Mouse (Mus musculus): ENCODE measurements at regions not wholly inside any gene's neighbourhood (a gene's known extent, or its start where the extent isn't known, plus 50 kb on each side); places are given as distances from the start of the nearest gene placed in this dataset.
A peak's percentile ranks its signal among the peaks of the same experiment; 100 is the strongest.

DNA sequence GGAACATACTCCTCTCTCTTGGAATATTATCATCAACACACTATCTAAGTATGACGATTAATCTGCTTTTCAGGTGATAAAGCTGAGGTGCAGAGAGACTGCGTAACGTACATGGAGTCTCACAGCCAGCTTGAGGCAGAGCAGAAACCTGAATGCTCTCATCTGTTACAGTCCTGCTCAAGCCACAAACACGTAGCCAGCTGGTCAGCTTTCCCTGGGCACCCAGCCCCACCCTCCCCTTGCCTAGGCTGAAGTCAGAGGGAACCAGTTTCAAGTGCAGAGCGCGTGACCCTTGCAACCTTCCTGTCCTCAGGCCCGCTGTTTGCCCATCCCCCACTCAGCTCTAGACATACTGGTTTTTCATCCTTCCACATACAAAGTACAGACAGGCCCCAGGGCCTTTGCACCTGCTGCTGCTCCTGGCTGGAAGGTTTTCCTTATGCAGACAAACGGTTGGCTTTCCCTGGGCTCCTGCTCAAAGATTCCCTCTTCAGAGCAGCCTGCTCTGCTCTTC lies 108.9 kb downstream of the Vegfa start:
- no peak overlapping the region for H3K4me2 ChIP-seq (ENCODE audit: low read depth, low read length)
- no peak overlapping the region for H3K9ac ChIP-seq (ENCODE audit: low read depth, low read length)
- 60% methylated on average over 8 of the region's 8 CpGs for WGBS (ENCODE audit: insufficient replicate concordance)
- no peak overlapping the region for H3K27ac ChIP-seq (ENCODE audit: low read length)
- peaks cover 3% of the 10 kb centered on the region for H3K4me1 ChIP-seq (ENCODE audit: control insufficient read depth, low read depth, low read length)
- H3K27me3 ChIP-seq (ENCODE audit: control insufficient read depth, insufficient read depth, low read depth, low read length), result no peaks in the 10 kb centered on the region
- ATAC-seq (ENCODE audit: low read depth), result no peak
- no peaks in the 10 kb centered on the region for H3K36me3 ChIP-seq (ENCODE audit: control insufficient read depth, insufficient read depth)
- no peak overlapping the region for H3K4me3 ChIP-seq (ENCODE audit: low read depth, low read length)
- H3K9me3 ChIP-seq (replicated peaks; ENCODE audit: control insufficient read depth, low read length), result no peaks in the 10 kb centered on the region

DNA sequence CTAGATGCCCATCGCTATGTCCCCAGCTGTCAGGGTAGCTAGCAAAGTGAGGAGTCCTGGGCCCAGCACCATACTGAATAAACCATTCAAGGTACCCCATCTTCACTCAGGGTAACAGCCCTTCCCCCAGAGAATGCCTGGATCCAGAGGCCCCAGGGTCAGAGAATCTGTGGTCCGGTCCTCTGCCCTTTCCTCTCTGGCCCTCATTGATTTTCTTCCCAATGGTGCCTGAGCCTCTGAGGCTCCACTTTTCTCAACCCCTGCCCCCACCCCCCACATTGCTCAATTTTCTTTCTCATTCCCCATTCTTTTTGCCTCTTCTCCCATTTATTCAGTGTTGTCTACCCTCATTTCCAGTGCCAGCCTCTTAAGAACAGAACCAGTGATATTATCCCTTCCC lies 114.5 kb downstream of the Vegfa start:
- Histone ChIP-seq H3K4me1 (ENCODE audit: control insufficient read depth, low read depth, low read length) (peaks cover 3% of the 10 kb centered on the region), H3K9me3 (replicated peaks; ENCODE audit: control insufficient read depth, low read length) (no peaks in the 10 kb centered on the region), H3K27me3 (ENCODE audit: control insufficient read depth, insufficient read depth, low read depth, low read length) (no peaks in the 10 kb centered on the region), H3K4me2 (ENCODE audit: low read depth, low read length) (no peak overlapping the region), H3K9ac (ENCODE audit: low read depth, low read length) (no peak overlapping the region), H3K36me3 (ENCODE audit: control insufficient read depth, insufficient read depth) (no peaks in the 10 kb centered on the region), H3K4me3 (ENCODE audit: low read depth, low read length) (no peak overlapping the region), H3K27ac (ENCODE audit: low read length) (no peak overlapping the region)
- ATAC-seq (ENCODE audit: low read depth), result peak; percentile 48; the same call in 1 of the 2 replicates
- WGBS (ENCODE audit: insufficient replicate concordance), result 69% methylated on average over 2 of the region's 2 CpGs

DNA sequence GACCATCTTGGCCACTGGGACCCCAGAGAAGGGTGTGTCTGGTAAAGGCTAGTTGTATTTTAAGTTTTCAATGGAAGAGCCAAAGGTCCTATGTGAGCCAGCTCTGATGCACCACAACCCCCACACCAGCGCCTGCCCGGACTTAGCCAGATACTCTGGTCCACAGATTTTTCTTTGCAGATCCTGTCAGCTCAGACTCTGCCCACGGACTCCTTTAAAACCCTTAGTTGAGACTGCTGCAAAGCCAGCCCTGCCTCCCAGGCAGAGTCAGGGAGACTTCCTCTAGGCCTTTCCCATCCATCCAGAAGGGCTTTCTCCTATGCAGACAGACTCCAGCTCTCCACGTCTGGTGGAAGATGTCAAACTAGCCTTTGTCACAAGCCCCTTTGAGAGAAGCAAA lies 115.2 kb downstream of the Vegfa start:
- H3K4me2 ChIP-seq (ENCODE audit: low read depth, low read length), result no peak overlapping the region
- H3K4me3 ChIP-seq (ENCODE audit: low read depth, low read length), result no peak overlapping the region
- peaks cover 3% of the 10 kb centered on the region for H3K4me1 ChIP-seq (ENCODE audit: control insufficient read depth, low read depth, low read length)
- H3K36me3 ChIP-seq (ENCODE audit: control insufficient read depth, insufficient read depth), result no peaks in the 10 kb centered on the region
- ATAC-seq (ENCODE audit: low read depth), result no peak
- 59% methylated on average over 4 of the region's 4 CpGs for WGBS (ENCODE audit: insufficient replicate concordance)
- H3K9me3 ChIP-seq (replicated peaks; ENCODE audit: control insufficient read depth, low read length), result no peaks in the 10 kb centered on the region
- H3K27ac ChIP-seq (ENCODE audit: low read length), result no peak overlapping the region
- H3K9ac ChIP-seq (ENCODE audit: low read depth, low read length), result no peak overlapping the region
- H3K27me3 ChIP-seq (ENCODE audit: control insufficient read depth, insufficient read depth, low read depth, low read length), result no peaks in the 10 kb centered on the region

GRCm38 (mm10) chr17:45914706-45915240 lies 117.4 kb downstream of the Vegfa start:
- Histone ChIP-seq H3K9ac (ENCODE audit: low read depth, low read length) (no peak overlapping the region), H3K4me1 (ENCODE audit: control insufficient read depth, low read depth, low read length) (no peaks in the 10 kb centered on the region; the same call in 1 of the 2 replicates), H3K4me3 (ENCODE audit: low read depth, low read length) (no peak overlapping the region), H3K27me3 (ENCODE audit: control insufficient read depth, insufficient read depth, low read depth, low read length) (no peaks in the 10 kb centered on the region), H3K4me2 (ENCODE audit: low read depth, low read length) (no peak overlapping the region), H3K27ac (ENCODE audit: low read length) (no peak overlapping the region), H3K9me3 (replicated peaks; ENCODE audit: control insufficient read depth, low read length) (no peaks in the 10 kb centered on the region), H3K36me3 (ENCODE audit: control insufficient read depth, insufficient read depth) (no peaks in the 10 kb centered on the region)
- WGBS (ENCODE audit: insufficient replicate concordance), result 69% methylated on average over 9 of the region's 9 CpGs
- ATAC-seq (ENCODE audit: low read depth), result peak; percentile 66

DNA sequence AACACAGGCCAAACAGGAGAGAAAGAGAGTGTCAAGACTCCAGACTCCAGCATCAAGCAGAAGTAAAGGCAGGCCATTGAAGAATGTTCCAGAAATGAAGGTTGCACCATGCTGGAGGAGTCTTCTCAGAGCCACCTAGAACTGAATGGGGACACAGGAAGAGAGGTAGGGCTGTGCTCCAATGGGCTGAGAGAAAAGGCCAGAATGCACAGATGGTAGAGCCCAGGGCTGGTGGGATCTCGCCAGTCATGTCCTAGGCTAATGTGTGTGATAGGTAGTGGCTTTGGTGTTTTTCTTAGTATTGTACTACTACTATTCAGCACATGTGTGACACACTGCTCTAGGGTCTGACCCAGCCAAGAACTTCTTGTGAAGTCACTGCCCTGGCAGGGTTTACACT lies 117.9 kb downstream of the Vegfa start:
- H3K4me3 ChIP-seq (ENCODE audit: low read depth, low read length), result no peak overlapping the region
- no peaks in the 10 kb centered on the region for H3K36me3 ChIP-seq (ENCODE audit: control insufficient read depth, insufficient read depth)
- no peak for ATAC-seq (ENCODE audit: low read depth)
- no peaks in the 10 kb centered on the region for H3K27me3 ChIP-seq (ENCODE audit: control insufficient read depth, insufficient read depth, low read depth, low read length)
- H3K4me2 ChIP-seq (ENCODE audit: low read depth, low read length), result no peak overlapping the region
- WGBS (ENCODE audit: insufficient replicate concordance), result 38% methylated on average over 1 of the region's 1 CpGs
- H3K4me1 ChIP-seq (ENCODE audit: control insufficient read depth, low read depth, low read length), result no peaks in the 10 kb centered on the region; the same call in 1 of the 2 replicates
- H3K9ac ChIP-seq (ENCODE audit: low read depth, low read length), result no peak overlapping the region
- H3K27ac ChIP-seq (ENCODE audit: low read length), result no peak overlapping the region
- H3K9me3 ChIP-seq (replicated peaks; ENCODE audit: control insufficient read depth, low read length), result no peaks in the 10 kb centered on the region

- no peak overlapping the region for H3K9ac ChIP-seq (ENCODE audit: low read depth, low read length)
- 58% methylated on average over 4 of the region's 4 CpGs for WGBS (ENCODE audit: insufficient replicate concordance)
- no peak overlapping the region for H3K4me2 ChIP-seq (ENCODE audit: low read depth, low read length)
- H3K27ac ChIP-seq (ENCODE audit: low read length), result no peak overlapping the region
- H3K4me3 ChIP-seq (ENCODE audit: low read depth, low read length), result no peak overlapping the region
- no peaks in the 10 kb centered on the region for H3K36me3 ChIP-seq (ENCODE audit: control insufficient read depth, insufficient read depth)
- H3K27me3 ChIP-seq (ENCODE audit: control insufficient read depth, insufficient read depth, low read depth, low read length), result no peaks in the 10 kb centered on the region
- no peaks in the 10 kb centered on the region for H3K9me3 ChIP-seq (replicated peaks; ENCODE audit: control insufficient read depth, low read length)
- H3K4me1 ChIP-seq (ENCODE audit: control insufficient read depth, low read depth, low read length), result no peaks in the 10 kb centered on the region; the same call in 1 of the 2 replicates
- no peak for ATAC-seq (ENCODE audit: low read depth)
Observed at GRCm38 (mm10) chr17:45913671-45914070, 118.5 kb downstream of the Vegfa start.

GRCm38 (mm10) chr17:45912165-45912564 lies 120.0 kb downstream of the Vegfa start:
- Histone ChIP-seq H3K4me1 (ENCODE audit: control insufficient read depth, low read depth, low read length) (no peaks in the 10 kb centered on the region; the same call in 1 of the 2 replicates), H3K27ac (ENCODE audit: low read length) (no peak overlapping the region), H3K4me2 (ENCODE audit: low read depth, low read length) (no peak overlapping the region), H3K27me3 (ENCODE audit: control insufficient read depth, insufficient read depth, low read depth, low read length) (no peaks in the 10 kb centered on the region), H3K9me3 (replicated peaks; ENCODE audit: control insufficient read depth, low read length) (no peaks in the 10 kb centered on the region), H3K9ac (ENCODE audit: low read depth, low read length) (no peak overlapping the region), H3K36me3 (ENCODE audit: control insufficient read depth, insufficient read depth) (no peaks in the 10 kb centered on the region), H3K4me3 (ENCODE audit: low read depth, low read length) (no peak overlapping the region)
- 70% methylated on average over 3 of the region's 3 CpGs for WGBS (ENCODE audit: insufficient replicate concordance)
- no peak for ATAC-seq (ENCODE audit: low read depth)

DNA sequence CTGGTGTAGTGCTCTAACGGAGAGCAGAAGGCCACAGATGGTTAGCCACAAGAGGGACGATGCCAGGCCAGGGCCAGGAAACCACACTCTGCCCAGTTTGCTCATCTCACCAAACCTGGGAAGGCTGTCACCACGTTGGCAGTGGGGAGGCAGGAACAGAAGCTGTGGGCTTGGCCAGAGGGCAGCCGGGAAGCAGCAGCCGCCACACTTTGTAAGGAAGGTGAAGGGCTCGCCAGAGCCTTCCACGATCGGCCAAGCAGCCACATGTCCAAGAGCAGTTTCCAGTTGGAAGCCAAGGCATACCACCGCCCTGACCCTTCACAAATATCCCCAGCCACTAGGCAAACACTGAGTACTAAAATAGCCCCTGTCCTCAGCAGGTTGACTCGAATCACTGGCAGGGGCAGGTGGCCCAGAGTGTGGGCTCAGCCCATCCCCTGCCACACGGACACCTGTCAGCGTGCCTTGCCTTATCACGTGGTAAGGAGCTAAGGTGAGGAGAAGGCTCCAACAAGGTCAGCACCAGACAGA lies 120.9 kb downstream of the Vegfa start:
- ATAC-seq (ENCODE audit: low read depth), result no peak
- no peak overlapping the region for H3K4me2 ChIP-seq (ENCODE audit: low read depth, low read length)

DNA sequence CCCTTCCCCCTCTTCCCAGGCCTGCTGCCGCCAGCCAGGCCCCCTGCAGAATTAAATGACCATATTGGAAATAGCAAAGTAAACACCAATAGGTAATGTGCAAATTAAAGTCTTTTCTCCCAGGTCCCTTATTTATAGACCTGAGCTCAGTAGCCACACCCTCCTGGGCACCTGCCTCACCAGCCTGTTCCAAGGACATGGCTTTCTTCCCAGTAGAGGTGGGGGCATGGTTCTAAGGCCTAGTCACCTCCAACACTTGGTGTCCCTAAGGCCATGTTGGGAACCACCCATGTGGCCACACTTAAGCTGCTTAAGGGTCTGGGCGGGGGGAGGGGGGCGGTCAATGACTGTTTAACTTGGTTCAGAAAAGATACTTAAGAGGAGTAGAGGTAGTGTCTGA lies 121.9 kb downstream of the Vegfa start:
- no peaks in the 10 kb centered on the region for H3K27me3 ChIP-seq (ENCODE audit: control insufficient read depth, insufficient read depth, low read depth, low read length)
- 68% methylated on average over 3 of the region's 3 CpGs for WGBS (ENCODE audit: insufficient replicate concordance)
- H3K9ac ChIP-seq (ENCODE audit: low read depth, low read length), result no peak overlapping the region
- H3K9me3 ChIP-seq (replicated peaks; ENCODE audit: control insufficient read depth, low read length), result no peaks in the 10 kb centered on the region
- H3K4me3 ChIP-seq (ENCODE audit: low read depth, low read length), result no peak overlapping the region
- ATAC-seq (ENCODE audit: low read depth), result no peak
- H3K4me2 ChIP-seq (ENCODE audit: low read depth, low read length), result no peak overlapping the region
- H3K36me3 ChIP-seq (ENCODE audit: control insufficient read depth, insufficient read depth), result no peaks in the 10 kb centered on the region
- no peak overlapping the region for H3K27ac ChIP-seq (ENCODE audit: low read length)
- no peaks in the 10 kb centered on the region for H3K4me1 ChIP-seq (ENCODE audit: control insufficient read depth, low read depth, low read length)

More for the DNA sequence above, 120.9 kb downstream of the Vegfa start:
- Histone ChIP-seq H3K27me3 (ENCODE audit: control insufficient read depth, insufficient read depth, low read depth, low read length) (no peaks in the 10 kb centered on the region), H3K9me3 (replicated peaks; ENCODE audit: control insufficient read depth, low read length) (no peaks in the 10 kb centered on the region), H3K36me3 (ENCODE audit: control insufficient read depth, insufficient read depth) (no peaks in the 10 kb centered on the region), H3K9ac (ENCODE audit: low read depth, low read length) (no peak overlapping the region), H3K4me3 (ENCODE audit: low read depth, low read length) (no peak overlapping the region), H3K4me1 (ENCODE audit: control insufficient read depth, low read depth, low read length) (no peaks in the 10 kb centered on the region), H3K27ac (ENCODE audit: low read length) (no peak overlapping the region)
- 67% methylated on average over 13 of the region's 13 CpGs for WGBS (ENCODE audit: insufficient replicate concordance)
